Mouse (Mus musculus) cerebellum, adult 11 months (tissue): ENCODE measurements around the gene Gm20388.

ENCODE experiments used
- DNase-seq: peaks from one replicate; pipeline ENCODE4 v3.0.0; 2022

The Gm20388 gene

GRCm38 (mm10) chr8:120100388-120101067, 189.9 kb downstream of the Gm20388 start:
- no peak for DNase-seq

- peak; percentile 74 for DNase-seq
These were observed 190.7 kb downstream of the Gm20388 start, which contains the start of gene Zdhhc7 for GRCm38 (mm10) chr8:120101068-120101972. Gene Zdhhc7 (minus strand): TSS chr8:120101482.

- DNase-seq: no peak
These were observed 193.3 kb downstream of the Gm20388 start for GRCm38 (mm10) chr8:120103916-120104315.

GRCm38 (mm10) chr8:120104721-120105272, 194.2 kb downstream of the Gm20388 start:
- DNase-seq: no peak

GRCm38 (mm10) chr8:120109149-120109548, 198.5 kb downstream of the Gm20388 start:
- DNase-seq: no peak

GRCm38 (mm10) chr8:120110966-120111365, 200.3 kb downstream of the Gm20388 start:
- DNase-seq: no peak

GRCm38 (mm10) chr8:120111382-120111781, 200.7 kb downstream of the Gm20388 start:
- no peak for DNase-seq

- no peak for DNase-seq
These were observed 201.9 kb downstream of the Gm20388 start for GRCm38 (mm10) chr8:120112535-120112934.

DNA sequence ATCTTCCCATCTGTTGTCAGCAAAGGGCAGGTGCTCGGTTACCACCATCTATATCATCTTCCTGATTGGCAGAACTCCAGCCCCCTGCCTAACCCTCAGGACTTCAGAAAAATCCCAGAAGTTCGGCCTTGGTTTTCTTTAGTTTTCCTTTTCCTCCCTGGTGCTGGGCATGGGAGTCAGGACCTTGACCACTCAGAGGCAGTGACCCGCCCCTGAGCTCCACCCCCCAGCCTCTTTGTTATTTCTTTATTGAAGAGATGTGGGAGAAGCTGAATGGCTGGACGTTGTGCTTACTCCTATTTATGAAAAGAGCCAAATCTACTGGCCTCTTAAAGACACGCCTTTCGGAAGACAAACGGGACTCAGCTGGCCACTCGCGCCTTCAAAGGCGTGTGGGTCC, 202.7 kb downstream of the Gm20388 start:
- DNase-seq: peak; percentile 57

DNA sequence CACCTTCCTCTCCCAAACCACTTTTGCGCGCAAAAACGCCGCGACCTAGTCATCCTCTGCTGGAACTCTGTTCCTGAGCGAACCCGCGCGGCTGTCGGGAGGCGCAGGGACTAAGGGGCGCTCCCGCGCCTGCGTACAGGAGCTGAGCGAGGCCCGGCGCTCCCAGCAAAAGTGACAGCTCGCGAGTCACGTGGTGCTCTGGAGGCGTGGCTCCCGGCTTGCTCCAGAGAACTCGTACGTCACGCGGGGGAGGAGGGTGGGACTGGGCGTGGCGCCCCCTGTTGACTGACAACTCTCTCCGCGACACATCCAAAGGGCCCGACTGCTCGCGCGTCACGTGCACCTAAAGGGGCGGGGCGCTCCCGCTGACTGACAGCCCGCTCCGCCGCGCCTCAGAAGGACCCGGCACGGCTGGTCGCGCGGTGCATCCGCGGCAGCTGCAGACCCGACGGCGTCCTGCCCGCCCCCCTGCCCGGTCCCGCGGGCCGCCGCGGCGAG, 203.2 kb downstream of the Gm20388 start, which contains the start of gene 6430548M08Rik:
6430548M08Rik (plus strand) TSS at position 395 of the 498 bp plus-strand sequence.
- DNase-seq: peak; percentile 100

DNA sequence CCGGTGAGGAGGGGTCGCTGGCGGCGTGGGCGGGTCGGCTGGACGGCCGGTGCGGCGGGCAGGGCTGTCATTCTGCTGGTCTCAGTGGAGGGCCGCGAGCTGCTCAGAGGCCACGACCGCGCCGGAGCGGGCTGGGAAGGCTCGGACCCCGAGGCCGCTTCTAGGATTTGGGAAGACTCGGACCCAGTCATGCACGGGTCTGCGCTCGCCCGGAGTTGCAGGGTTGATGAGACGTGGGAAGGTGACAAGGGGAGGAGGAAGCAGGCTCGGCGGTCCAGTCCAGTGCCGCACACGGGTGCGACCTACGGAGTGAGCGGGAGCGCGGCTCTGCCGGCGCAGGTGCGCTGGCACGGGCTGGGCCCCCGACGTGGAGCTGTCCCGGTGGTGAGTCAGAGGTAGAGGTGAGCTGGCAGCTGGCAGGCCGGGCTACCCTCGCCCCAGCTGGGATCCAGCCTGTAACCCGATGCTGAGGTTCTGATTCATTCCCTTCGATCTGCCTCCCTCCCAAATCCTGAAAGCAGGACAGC, 203.7 kb downstream of the Gm20388 start:
- DNase-seq: no peak

- DNase-seq: no peak
These were observed 206.0 kb downstream of the Gm20388 start for GRCm38 (mm10) chr8:120116600-120116999.

GRCm38 (mm10) chr8:120118162-120118561, 207.5 kb downstream of the Gm20388 start:
- no peak for DNase-seq

DNA sequence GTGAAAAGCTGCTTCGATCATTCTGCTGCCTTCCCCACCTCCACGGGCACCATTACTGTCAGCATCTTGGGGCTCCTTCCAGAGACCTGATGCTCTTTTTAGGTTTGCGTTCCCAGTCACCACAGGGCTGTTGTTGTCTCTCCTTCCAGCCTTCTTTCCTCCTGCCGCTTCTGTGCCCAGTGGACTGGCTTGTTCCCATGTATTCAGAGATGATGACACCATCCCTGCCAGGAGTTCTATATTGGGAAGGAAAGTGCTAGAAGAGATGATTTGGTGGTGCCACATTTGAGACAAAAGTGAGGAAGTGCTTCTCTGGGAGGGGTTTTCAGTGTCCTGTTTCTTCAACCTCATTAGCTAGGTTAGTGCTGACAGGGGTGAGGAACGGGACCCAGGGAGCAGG, 208.2 kb downstream of the Gm20388 start:
- no peak for DNase-seq

- DNase-seq: no peak
These were observed 208.8 kb downstream of the Gm20388 start for GRCm38 (mm10) chr8:120119429-120119828.

- no peak for DNase-seq
These were observed 209.3 kb downstream of the Gm20388 start for GRCm38 (mm10) chr8:120119931-120120330.

GRCm38 (mm10) chr8:120120951-120121350, 210.3 kb downstream of the Gm20388 start:
- no peak for DNase-seq

DNA sequence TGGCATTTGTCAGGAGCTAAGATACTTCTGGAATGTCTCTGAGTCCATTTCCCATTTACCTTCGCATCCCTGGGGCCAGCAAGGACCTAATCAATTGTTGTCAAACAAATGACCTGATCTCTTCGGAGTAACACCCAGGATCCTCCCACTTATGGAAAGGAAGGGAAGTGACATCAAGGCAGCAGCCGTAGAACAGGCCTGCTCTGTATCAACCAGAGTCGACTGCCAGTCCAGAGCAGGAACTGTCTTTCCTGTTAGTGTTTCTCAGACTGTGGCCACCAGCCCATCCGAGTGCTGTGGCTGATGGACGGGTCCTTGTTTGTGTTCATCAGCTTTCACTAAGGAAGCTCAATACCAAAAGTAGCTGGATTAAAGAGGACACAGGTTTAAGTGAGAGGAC, 213.6 kb downstream of the Gm20388 start:
- DNase-seq: no peak

DNA sequence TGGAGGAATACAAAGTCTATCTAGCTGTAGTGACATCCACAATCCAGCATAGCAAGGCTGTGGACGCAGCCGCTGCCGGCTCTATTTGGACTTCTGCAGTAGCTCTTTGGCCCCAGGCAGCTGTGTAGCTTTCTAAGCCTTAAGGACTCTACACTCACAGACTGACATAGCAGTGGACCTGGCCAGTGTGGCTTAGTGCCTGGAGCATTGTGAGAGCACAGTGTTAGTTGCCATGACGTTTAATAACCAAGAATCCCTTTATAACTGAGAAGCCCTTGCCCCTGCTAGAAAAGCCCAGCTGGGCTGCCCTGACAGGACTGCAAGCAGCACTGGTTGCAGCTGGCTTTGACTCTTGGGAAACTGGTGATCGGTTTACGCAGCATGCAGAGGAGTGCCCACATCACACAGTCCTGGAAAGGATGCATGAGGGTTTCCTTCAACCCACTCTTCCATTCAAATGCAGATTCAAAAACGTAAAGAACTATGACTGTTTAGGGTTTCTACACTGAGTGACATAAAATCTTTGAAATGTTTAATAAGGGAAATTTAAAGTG, 214.3 kb downstream of the Gm20388 start:
- DNase-seq: no peak

DNA sequence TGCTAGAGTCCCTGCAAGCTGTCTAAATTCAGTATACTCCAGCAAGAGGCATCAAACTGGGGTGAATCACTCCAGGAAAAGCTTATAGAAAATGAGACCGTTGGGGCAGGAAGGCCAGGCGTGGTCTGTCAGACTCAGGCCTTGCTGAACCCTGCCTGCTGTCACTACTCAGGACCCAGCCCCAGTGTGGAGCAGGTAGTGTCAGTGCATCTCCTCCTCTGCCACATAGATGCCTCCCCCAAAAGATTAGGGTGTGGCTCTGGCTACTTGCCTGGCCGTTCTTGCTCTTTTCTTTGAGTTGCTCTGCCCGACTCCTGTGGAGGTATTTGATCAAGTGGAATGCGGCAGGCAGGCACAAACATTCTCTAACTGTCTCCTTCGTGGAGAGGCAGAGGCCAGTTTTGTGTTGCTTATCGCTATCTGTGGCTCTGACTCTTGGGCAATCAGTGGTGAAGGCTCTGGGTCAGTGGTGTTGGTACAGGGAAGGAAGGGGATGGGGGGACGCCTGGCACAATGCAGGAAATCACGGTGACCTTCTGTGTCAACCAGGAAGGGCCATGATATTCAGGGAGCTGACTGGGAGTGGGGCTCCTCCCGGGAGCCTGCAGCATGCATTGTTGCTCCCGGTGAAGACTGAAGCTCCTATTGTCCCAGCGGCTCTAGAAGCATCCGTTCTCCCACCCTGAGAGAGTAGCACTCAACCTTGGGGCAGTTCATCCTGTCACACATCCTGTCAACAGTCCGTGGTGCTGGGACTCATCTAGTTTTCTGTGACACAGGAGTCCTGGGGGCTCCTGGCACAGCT, 215.9 kb downstream of the Gm20388 start:
- DNase-seq: no peak

DNA sequence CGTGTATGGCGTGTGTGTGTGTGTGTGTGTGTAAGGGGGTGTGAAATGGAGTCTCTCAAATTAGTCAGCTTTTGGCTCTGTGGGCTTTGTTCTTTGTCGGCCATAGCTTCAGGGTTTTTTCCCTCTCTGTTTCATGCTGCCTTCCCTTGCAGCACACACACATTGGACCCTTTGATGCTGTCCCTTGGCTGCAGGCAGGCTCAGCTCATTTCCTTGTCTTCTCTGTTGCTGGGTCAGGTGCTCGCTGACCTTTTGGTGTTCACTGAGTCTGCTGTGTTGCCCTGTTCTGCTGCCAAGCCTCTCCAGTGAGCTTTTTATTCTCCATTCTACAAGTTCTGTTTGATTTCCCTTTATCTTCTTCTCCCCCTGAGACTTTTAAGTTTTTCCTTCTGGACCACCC, 218.9 kb downstream of the Gm20388 start:
- no peak for DNase-seq

DNA sequence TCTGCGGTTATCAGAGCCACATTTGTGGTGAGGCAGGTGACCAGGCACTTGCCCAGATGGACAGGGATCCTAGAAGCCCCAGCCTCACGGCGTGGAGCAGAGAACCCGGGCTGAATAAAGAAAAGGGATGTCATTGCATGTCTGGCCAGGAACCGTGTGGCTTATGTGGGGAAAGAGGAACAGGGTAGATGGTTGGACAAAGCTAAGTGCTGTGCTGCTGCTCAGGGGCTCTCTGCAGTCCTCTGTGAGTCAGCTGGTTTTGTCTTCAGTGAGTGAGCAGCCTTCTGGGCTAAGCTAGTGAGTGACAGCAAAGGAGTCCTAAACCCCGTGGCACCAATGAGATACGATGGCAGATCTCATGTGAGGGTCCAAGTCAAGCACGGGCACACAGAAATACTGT, 220.5 kb downstream of the Gm20388 start:
- DNase-seq: no peak
